Mouse (Mus musculus): ENCODE measurements around the gene Mageb1. TPM values are rescaled to one million over a fixed set of nuclear protein-coding genes. Genes with fewer than 3 reads are reported as not detected.
"Not testable (repeated sequence)": the region's sequence is repeated elsewhere in the genome, so short reads cannot be mapped to it uniquely, and the experiment has no call there.

Gene Mageb1
- polyA plus RNA-seq (2016; fragmentation: Nextera tagmentation; extraction: Ambion mirVana): not detected in 2 replicates

DNA sequence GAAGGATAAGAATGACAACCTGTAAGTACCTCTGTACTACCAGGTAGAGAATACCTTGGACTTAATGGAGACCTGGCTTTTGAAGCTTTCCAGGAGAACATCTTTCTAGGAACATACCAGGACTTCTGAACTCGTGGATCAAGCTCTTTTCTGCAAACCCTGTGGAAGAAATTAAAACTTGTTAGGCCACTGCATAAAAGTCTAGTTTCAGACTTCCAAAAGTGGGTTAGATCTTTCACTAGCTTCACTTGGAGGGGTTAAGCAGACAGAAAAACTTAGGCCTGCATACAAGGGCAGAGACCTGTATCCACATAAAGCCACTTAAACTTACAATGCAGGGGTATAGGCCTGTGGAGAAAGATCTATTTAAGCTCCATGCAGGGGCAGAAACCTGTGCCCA, at the start of gene Mageb1:
Gene Mageb1 (minus strand): TSS at position 101 of the 400 bp plus-strand sequence.
- not testable (repeated sequence) for H3K9ac ChIP-seq; H3K4me2 ChIP-seq; H3K4me1 ChIP-seq; H3K9me3 ChIP-seq; H3K36me3 ChIP-seq (replicated peaks); H3K4me3 ChIP-seq (replicated peaks); H3K27me3 ChIP-seq; H3K27ac ChIP-seq; ATAC-seq (ENCODE audit: low FRiP score)
- WGBS: 17% methylated on average over 1 of the region's 1 CpGs

Other genes starting within 250 kb of the Mageb1 start
- gene Mageb5, start 233.3 kb downstream of the Mageb1 start, polyA plus RNA-seq (2016; fragmentation: Nextera tagmentation; extraction: Ambion mirVana): not detected in 2 replicates

Data from forebrain, embryonic 12.5 days (tissue).